19 mouse cellular contexts compared by ENCODE assay signal in the genomic region with DNA sequence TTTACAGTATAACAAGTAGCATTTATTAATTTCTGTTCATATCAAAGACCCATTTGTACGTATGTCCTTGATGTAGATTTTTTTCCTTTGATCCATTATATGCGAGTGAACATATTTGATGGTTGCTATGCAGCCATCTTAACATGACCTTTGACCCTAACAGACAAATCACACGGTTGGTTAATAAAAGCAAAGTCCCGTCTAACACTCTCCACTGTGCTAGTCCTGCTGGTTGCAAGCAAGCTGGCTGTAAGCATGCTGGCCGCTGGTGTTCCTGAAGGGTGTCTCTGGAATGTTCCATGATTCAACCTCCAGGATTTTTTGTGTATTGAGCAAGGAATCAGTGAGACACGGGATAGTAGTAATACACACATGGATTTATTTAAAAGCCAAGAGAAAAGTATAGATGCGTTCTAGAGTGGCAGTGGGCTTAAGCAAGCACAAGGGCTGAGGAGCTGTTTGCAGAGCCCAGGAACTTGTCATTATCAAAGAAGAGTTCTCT. TPM values are rescaled to one million over a fixed set of nuclear protein-coding genes. Genes with fewer than 3 reads are reported as not detected.
A peak's percentile ranks its signal among the peaks of the same experiment; 100 is the strongest.
DNase-seq lines count a peak whose midpoint lies in the region.
"Had no signal": no experiment of that assay in that cellular context is flagged by ENCODE, and none has a peak within 500 bp of the region (broad histone marks: within the 10 kb centered on the region; RNA-seq: fewer than 3 reads in every experiment).

No protein-coding gene starts in this region.

- peak; percentile 30 for DNase-seq in embryo, embryonic 10.5 days (ENCODE audit: low spot score)
- DNase-seq in embryo, embryonic 10 days (ENCODE audit: low spot score): no peak
- peak; percentile 84 for DNase-seq in 3T3-L1 (ENCODE audit: low read depth, low spot score)
- DNase-seq in embryo, embryonic 9.5 days (ENCODE audit: extremely low spot score): peak; percentile 10
- peak; percentile 19 for DNase-seq in mesoderm, embryonic 11.5 days (ENCODE audit: low read depth, low spot score)
- no peak for DNase-seq in left cerebral cortex, postnatal 25 days (ENCODE audit: low spot score in 2 of 2)
- no peak for DNase-seq in cerebellum, adult 11 months
- DNase-seq: adrenal gland, adult 2 months; adrenal gland, postnatal 14 days; B cell, adult 2 months; cerebellum, adult 11-12 months; cerebellum, adult 8-10 months; cerebellum, postnatal 10 days; cerebellum, postnatal 36 days; gastrocnemius, postnatal 25 days; heart, adult 18-20 months had no signal

- intact Hi-C loops in left cerebral cortex, postnatal 25 days (cut with DNase I): no loop called here

RNA-seq across cellular contexts. Expression of gene Rgs4, which starts 16.8 kb away (rescaled TPM):
- total RNA-seq in left cerebral cortex, postnatal 25 days (2021): 100 to 1,000 TPM; 564 to 580 TPM
- total RNA-seq: CH12.LX; G1E; hematopoietic stem cell, adult 5-6 weeks had no signal

Comparison
In these comparisons a context has a peak if more than half of its experiments do, and no peak if none do; other contexts are left out.
1. DNase-seq: peak in embryo, embryonic 10.5 days (single experiment), 3T3-L1 (single experiment), embryo, embryonic 9.5 days (single experiment) and mesoderm, embryonic 11.5 days (single experiment); none in embryo, embryonic 10 days (single experiment), left cerebral cortex, postnatal 25 days (0 of 2) and cerebellum, adult 11 months (single experiment).